Mouse (Mus musculus): ENCODE measurements around the gene Arntl.
"Not testable (repeated sequence)": the region's sequence is repeated elsewhere in the genome, so short reads cannot be mapped to it uniquely, and the experiment has no call there.

The Arntl gene

GRCm38 (mm10) chr7:113249134-113249825 lies 42.0 kb downstream of the Arntl start:
- DNase-seq (ENCODE audit: inconsistent ontology term): peak; percentile 61

GRCm38 (mm10) chr7:113250433-113250991 lies 43.2 kb downstream of the Arntl start:
- no peak for DNase-seq (ENCODE audit: inconsistent ontology term)

- DNase-seq (ENCODE audit: inconsistent ontology term): peak; percentile 83
These were observed 43.7 kb downstream of the Arntl start for GRCm38 (mm10) chr7:113251001-113251400.

GRCm38 (mm10) chr7:113251554-113251953 lies 44.3 kb downstream of the Arntl start:
- DNase-seq (ENCODE audit: inconsistent ontology term): no peak

DNA sequence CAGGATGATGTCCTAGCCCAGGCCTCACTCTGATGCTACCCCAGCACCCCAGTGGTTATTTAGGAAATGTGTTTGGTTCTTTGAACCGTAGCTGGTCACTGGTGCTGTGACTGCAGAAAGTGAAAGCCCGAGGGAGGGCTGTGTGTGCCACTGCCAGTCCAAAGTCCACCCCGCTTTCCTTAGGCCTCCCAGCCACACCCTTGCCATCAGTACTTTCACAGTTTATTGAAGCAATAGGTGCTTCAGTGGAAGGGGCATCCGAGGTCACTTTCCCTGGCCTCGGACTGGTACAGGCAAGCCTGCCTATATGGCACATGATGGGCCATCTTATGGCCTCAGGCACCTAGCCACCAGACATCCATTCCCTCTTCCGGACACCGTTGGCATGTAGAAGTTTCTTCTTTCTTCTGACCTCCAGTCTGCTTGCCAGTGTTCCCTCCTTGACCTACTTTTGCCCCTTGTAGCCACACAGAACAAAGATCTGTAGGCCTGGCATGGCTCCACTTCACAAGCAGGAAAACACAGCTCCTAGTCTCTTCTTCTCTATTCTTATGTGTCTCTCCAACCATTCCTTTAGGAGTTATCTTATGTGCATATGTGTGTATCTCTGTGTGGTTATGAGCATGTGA lies 46.6 kb downstream of the Arntl start:
- DNase-seq (ENCODE audit: inconsistent ontology term): no peak

DNA sequence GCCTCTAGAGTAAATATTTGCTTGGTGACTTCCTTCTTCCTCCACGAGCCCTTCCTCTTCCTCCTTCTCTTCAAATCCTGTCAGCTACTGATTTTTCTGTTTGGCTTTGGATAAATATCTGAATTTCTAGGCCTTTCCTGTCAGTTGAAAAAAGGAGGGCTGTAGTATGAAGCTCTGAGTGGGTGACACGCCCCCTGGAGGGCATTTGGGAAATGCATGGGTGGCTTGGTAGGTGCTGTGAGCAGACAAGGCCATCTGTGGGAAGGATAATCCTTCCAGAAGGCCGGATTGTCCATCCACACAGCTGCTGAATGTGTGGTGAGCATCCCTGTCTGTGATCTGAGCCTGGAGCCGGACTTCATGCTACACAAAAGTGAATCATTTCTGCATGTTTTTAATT lies 48.8 kb downstream of the Arntl start:
- DNase-seq (ENCODE audit: inconsistent ontology term): no peak

- no peak for DNase-seq (ENCODE audit: inconsistent ontology term)
These were observed 51.2 kb downstream of the Arntl start for GRCm38 (mm10) chr7:113258430-113258829.

DNA sequence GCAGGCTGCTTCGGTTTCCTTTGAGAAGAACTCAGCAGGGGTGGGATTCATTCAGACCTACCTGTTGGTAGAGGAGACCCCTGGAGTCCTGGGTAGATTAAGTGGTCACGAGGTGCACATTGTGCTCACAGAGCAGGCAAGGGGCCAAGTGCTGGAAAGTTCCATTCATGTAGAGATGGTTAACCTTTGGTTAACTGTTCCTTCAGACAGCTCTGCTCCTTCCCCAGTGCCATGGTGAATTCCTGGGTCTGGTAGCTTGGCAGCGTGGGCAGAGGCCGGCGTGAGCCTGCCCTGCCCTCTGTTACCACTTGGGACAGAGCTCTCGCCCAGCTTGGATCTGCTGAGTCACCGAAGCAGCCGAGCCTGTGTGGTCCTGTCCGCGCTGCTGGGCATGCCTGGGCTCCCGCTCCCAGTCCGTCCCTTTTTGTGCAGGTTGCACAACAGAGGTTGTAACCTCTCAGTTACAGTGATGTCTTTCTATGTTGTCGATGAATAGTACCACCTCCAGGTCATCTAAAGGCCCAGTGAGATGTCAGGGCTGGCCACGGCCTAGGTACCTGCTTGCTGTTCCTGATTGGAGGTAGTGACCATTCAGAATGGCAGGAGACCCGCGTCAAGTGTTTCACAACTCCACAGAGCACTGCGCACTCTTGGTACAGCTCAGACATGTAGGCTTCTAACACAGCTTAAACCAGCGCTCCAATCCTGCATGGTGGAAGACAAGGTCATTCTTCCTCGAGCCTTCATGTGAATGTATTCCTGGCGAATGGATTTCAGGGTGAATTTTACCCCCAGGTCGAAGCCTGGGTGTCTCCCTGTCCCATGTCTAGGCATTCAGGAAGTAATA lies 53.3 kb downstream of the Arntl start:
- peak; percentile 86 for DNase-seq (ENCODE audit: inconsistent ontology term)

DNA sequence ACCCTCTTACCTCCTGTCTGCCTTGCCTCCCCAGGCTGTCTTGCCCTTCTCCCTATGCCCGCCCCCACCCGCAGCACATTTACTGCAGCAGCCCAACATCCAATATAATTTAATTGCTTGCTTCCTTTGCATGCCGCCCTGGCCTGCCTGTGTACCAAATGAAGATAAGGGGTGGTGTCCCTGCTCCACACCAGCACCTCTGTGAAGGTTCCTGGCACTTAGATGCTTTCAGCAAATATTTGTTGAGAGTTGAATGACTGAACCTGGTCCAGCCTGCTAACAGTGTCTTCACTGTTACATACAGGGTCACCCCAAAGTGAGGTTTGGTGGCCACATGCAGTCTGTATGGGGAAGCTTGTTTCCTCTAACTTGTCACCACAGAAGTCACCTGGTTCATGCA lies 54.4 kb downstream of the Arntl start:
- DNase-seq (ENCODE audit: inconsistent ontology term): no peak

GRCm38 (mm10) chr7:113262510-113263467 lies 55.5 kb downstream of the Arntl start:
- not testable (repeated sequence) for DNase-seq (ENCODE audit: inconsistent ontology term)

GRCm38 (mm10) chr7:113263990-113264389 lies 56.7 kb downstream of the Arntl start:
- no peak for DNase-seq (ENCODE audit: inconsistent ontology term)

DNA sequence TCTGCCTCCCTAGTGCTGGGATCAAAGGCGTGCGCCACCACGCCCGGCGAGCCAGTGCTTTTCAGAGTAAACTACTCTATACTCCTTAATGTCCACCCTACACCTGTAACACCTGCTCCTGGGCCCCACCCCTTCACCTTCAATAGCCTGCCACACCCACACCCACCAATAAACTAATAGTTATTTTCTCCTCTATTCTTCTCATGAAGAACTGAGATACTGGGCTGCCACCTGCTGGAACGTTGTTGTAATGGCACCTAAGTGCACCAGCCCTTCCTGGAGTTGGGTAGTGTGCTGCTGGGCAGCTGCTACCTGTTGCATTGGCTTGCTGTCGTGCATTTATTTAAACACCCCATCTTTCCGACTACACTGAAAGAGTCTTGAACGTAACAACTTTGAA lies 61.0 kb downstream of the Arntl start:
- DNase-seq (ENCODE audit: inconsistent ontology term): no peak

GRCm38 (mm10) chr7:113269081-113269480 lies 61.8 kb downstream of the Arntl start:
- DNase-seq (ENCODE audit: inconsistent ontology term): no peak

DNA sequence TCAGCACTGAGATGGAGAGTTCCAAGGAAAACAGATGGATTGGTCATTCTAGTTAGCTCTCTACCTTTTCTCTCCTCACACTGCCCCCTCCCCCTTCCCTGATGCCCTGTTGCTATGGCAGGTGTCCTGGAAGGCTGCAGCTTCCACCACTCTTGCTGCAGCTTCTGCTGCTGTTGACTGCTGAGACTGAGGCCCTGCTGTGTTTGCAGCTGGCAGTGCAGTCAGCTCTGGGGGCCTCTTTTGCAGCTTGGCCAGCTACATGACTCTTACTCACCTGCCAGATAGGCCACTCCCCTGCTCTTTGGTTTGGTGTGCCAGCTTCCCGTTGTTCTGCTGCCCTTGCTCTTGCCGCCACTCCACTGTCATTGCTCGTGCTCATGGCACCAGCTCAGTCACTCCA lies 62.7 kb downstream of the Arntl start:
- DNase-seq (ENCODE audit: inconsistent ontology term): no peak

DNA sequence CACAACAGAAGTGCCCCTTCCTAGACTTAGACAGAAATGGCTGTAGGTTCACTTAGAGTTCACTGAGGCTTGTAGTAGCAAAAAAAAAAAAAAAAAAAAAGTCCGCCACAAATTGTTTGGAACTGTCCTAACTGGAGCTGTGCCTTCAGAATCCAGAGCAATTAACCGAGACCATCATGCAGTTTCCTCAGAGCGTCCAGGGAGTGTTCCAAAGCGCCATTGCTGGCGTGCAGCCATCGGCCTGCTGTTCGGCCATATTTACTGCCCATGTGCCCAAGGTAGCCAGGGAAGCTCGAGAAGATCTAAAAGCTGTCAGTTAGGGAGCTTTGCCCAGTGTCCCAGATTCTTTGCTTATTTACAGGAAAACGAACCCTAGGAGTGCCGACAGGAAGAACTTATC lies 63.3 kb downstream of the Arntl start:
- peak; percentile 85 for DNase-seq (ENCODE audit: inconsistent ontology term)

DNA sequence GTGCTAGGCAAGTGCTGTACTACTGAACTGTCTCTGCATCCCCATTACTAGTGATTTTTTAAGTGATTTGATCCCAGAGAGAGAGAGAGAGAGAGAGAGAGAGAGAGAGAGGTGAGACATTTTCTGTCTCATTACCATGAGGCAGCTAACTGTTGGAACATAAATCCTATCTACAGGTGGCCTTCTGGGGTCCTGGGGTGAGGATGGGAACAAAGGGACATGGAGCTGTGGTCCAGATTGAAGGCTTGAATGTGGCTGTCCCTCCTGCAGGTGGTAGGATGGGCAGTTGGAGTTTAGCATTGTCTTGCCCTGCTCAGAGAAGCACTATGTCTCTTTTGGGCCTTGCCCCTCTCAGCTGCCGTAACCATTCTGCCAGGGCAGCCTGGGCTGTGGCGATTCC lies 63.7 kb downstream of the Arntl start:
- no peak for DNase-seq (ENCODE audit: inconsistent ontology term)

- peak; percentile 75 for DNase-seq (ENCODE audit: inconsistent ontology term)
These were observed 65.2 kb downstream of the Arntl start for GRCm38 (mm10) chr7:113272338-113272997.

DNA sequence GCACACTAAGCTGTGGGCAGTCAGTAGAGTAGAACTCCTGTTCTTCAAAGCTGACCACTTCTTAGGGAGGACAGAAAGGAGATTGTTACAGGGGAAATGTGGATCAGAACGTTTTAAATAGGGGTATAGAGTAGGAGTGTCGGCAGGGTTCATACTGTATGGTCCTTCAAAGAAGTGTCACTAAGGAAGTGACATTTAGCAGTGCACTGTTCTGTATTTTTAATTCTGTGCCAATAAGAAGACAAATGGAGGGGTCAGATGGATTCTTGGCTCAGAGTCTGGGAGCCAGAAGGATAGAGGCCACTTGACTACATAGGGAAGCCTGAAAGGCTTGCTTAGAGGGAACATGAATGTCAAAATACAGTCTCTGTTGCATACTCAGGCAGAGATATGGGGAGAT lies 70.0 kb downstream of the Arntl start:
- no peak for DNase-seq (ENCODE audit: inconsistent ontology term)

DNA sequence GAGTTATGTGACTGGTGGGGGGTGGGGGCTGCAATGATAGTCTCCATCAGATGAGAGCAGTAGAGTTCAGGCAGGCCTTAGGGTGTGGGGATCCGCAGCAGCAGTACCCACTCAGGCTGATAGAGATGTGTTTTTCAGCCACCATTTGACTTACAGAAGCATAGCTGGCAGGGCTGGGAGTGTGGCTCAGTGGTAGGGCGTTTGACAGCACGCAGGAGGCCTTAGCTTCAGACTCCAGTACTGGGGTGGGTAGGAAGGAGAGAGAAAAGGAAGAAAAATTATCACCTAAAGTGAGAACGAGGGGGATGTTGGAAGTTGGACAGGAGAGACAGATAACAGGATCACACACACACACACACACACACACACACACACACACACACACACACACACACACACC lies 71.2 kb downstream of the Arntl start:
- no peak for DNase-seq (ENCODE audit: inconsistent ontology term)

DNA sequence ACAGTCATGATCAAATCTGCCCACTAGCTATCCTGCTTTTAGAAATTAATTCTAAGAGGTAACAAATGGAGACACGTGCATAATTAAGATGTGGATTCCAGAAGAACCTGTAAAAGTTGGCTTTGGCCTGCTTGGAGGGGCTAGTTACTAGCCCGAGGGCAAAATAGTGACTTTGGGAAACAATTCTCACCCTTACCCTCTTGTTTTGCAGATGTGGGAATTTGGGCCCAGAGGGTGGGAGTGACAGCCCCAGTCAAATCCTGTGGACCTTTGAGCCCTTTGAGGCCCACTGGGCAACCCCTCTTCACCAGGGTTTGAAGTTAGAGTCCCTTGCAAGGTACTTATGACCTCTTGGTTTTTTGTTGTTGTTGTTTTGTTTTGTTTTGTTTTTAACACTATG lies 72.0 kb downstream of the Arntl start:
- no peak for DNase-seq (ENCODE audit: inconsistent ontology term)

- no peak for DNase-seq (ENCODE audit: inconsistent ontology term)
These were observed 78.1 kb downstream of the Arntl start for GRCm38 (mm10) chr7:113285405-113285804.

Data from Muller cell, postnatal 12 days (primary cell).